Mouse (Mus musculus): Measurements from ENCODE around the gene Pdzd2. TPM values are rescaled to one million over a fixed set of nuclear protein-coding genes. Genes with fewer than 3 reads are reported as not detected.

Gene Pdzd2
- total RNA-seq, 1 experiment from 2014 or later, result 14.4 TPM

DNA sequence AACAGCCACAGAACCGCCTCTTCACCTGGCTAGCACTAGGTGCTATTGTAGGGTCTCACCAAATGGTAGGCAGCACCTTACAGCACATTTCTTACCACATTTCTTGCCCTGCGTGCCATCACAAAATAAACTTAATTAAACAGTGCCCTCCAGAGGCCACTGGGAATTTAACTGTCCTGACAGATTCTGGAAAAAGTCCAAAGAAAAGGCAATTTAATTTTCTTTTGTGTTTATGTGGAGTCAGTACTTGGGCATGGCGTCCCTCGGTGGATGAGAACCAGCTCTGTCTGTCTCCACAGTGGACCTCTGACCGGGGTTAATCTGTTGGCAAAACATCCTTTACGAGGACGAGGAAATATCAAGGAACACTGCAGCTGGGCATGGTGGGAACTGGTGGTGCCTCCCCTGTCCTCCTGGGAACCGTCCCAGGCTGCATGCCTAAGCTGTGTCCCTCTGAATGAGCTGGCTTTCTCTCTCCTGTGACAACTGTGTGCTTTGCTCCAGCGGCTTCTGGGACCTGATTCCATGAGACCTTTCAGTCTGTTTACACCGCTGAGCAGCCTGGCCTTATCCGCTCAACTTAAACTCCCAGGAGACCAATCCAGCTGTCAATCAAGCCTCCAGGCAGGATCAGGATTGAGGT, 162.5 kb downstream of the Pdzd2 start:
- no peak for DNase-seq

DNA sequence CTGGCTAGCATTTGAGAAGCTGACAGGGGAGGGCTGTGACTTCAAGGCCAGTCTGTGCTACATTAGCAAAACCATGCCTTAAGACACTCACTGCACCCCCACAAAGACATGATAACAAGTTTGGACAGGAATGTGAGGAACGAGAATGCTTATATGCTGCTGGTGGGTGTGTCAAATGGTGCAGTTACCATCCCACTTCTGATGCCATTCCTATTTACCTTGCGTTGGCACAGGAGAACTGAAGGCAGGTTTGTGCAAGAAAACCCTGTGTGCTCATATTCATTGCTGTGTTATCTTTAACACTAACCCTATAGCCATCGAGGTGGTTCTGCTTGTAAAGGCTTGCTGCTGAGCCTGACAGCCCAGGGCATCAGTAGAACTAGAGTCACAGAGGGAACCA, 166.1 kb downstream of the Pdzd2 start:
- DNase-seq, result no peak

GRCm38 (mm10) chr15:12571168-12571567, 168.6 kb downstream of the Pdzd2 start:
- DNase-seq, result no peak

GRCm38 (mm10) chr15:12566637-12567440, 172.9 kb downstream of the Pdzd2 start:
- DNase-seq, result no peak

- DNase-seq, result no peak
Measured at GRCm38 (mm10) chr15:12565281-12565680, 174.4 kb downstream of the Pdzd2 start.

- DNase-seq, result no peak
Measured at GRCm38 (mm10) chr15:12560505-12560904, 179.2 kb downstream of the Pdzd2 start.

DNA sequence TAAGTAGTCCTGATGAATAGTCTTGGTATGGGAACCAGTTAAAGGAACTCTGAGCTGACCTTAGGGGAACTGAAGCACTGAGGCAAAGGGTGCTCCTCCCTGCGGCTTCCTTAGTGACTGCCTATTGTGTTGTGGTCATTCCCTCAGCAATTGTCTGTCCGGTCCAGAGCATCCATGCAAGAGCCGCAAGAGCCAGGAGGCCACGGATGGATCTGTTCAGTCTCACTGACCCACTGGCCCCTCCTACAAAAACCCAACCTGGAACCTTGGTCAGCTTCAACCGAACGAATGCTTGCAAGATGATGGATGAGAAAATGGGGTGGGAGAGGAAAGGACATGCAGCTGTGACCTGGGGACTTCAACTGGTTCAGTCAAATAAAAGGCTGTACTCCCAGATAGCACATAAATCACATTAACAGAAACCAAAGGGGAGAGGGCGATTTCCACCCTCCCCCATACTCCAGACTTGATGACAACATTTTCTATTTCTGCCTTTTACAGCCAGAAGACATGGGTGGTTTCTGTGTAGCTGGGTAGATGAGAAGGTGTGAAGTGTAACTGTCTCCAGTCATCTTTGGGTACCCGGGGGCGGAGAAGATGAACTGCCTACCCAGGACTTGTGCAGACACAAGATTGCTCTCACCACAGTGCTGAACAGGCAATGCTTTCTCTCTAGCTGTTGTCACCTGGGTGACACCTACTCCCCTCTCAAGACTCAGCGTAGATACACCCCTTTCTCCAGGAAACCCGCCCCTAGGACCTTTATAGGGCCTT, 181.9 kb downstream of the Pdzd2 start:
- DNase-seq, result no peak

DNA sequence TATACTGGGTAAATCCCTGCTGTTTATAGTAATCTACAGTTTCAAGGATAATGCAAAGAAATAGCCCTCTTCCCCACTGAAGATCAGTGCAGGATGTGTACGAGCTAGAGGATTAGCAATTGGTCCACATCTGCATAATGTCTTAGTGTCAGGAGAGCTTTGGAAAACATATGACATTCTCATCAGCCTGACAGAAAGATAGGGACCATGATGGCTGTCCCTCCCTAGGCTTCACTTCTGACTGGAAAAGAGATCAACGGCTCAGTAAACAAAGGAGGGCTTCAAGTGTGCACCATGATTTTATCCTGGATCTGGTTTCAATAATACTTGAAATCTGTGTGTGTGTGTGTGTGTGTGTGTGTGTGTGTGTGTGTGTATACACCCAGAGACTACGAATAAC, 186.5 kb downstream of the Pdzd2 start:
- DNase-seq, result no peak

DNA sequence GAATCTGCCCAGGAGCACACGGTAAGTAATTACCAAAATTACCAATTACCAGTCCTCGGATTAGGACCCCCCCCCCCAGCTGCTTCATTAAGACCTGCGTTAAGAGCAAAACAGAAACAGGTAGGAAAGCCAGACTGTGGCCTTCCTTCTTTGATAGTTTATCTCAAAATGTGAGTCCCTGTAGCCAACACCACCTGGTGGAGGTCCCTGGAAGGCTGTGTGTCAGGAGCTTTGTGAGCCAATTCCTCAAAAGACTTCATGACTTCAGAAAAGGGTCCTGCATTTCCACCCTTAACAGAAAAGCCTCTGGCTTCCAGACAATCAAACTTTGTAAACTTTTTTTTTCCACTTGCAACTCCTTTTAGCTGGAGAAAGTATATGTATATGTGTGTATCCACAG, 188.8 kb downstream of the Pdzd2 start:
- DNase-seq, result no peak

- no peak for DNase-seq
Measured at GRCm38 (mm10) chr15:12550376-12550775, 189.3 kb downstream of the Pdzd2 start.

DNA sequence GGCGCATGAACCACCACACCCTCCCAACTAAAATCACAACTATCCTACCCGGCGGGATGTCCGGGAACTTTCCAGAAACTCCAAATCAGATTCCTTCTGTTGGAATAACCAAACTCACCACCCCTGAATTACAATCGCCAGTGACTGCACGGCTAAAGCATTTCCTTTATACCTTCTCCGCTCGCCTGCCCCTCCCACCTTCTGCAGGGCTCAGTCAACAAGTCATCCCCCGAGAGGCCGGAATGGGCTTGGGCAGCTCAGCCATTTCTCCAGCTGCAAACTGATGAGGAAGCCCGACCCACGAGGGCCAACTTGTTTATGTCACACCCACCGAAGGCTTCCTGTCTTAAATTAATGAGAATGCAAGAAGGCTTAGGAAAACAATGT, 189.8 kb downstream of the Pdzd2 start:
- DNase-seq, result peak; percentile 30

DNA sequence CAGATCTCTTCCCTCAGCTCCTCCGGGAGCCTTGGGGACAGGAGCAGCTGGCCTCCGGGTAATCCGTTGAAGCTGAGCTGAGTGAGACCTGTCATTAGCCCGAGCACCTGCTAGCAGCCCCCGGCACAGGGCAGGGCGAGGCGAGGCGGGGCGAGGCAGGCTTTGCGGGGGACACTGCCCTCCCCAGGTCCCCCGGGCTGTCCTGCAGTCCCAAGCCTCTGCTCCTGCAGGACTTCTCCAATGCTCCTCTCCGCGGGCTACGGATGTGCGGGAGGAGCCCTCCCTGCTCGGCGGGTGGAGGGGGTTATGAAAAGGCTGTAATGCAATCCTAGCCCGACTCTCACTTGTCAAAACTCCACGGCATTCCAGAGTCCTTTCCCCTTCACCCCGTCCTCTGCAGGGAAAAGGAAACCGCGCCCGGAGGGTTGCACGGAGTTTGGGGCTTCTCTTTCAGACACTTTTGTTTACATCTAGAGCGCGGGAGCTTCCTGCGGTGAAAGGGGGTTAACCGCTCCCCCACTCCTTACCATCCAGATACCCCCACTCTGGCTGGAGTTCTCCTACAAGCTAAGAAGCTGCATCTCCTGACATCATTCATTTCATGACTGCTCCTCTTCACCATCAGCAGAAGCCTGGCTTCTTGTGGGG, 190.3 kb downstream of the Pdzd2 start:
- peak; percentile 24 for DNase-seq

DNA sequence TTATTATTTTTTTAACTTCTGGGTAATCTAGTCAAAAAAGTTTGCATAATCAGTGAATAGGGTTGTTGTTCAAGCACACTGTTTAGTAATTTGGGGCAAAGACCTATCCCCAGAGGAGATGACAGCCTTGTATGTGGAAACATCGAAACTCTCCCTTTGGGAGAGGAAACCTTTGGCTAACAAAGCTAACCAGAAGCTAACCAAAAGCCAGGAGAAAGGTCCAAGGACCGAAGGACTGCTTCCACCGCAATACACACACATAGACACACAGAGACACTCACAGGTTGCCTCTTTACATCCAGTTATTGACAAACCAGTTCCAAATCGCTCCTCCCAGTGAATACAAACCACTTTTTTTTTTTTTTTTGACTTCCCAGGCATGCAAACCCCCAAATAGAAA, 191.0 kb downstream of the Pdzd2 start:
- no peak for DNase-seq

- no peak for DNase-seq
Measured at GRCm38 (mm10) chr15:12547640-12548405, 191.9 kb downstream of the Pdzd2 start.

- no peak for DNase-seq
Measured at GRCm38 (mm10) chr15:12546781-12547180, 192.9 kb downstream of the Pdzd2 start.

DNA sequence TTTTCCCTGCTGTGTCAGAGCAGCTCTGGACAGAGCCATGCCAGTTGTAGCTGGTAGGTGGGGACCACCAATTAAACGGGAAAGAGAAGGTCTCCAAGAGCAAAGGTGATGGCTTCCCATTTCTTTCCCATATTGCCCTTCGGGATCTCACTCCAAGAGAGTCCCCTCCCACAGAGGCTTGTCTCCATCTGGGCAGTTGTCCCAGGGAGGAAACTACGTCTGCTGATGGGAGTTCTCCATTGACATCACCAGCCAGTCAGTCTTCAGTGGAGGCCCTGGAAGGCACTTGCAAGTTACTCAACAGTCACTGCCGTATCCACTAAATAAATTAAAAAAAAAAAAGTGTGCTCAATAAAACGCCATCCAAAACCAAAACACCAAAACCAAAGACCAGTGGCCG, 194.1 kb downstream of the Pdzd2 start:
- no peak for DNase-seq

- DNase-seq, result no peak
Measured at GRCm38 (mm10) chr15:12545220-12545619, 194.5 kb downstream of the Pdzd2 start.

- DNase-seq, result no peak
Measured at GRCm38 (mm10) chr15:12543686-12544325, 195.9 kb downstream of the Pdzd2 start.

DNA sequence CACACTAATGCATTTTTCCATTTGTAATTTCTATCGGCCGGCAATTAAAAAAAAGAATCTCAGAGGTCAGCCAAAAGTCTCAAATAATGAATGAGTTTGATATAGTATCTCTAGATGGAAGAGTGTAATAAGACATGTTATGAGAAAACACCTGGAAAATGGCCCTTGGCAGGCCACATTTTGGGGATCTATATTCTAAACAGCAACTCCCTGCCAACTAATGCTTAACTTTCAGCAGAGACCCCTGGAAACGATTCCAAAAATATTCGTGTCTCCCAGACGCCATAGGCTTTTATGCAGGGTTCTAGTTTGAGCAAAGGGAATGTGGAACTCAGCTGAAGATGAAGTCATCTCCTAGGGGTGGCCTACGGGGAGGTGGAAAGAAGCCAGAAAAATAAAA, 197.4 kb downstream of the Pdzd2 start:
- DNase-seq, result no peak

DNA sequence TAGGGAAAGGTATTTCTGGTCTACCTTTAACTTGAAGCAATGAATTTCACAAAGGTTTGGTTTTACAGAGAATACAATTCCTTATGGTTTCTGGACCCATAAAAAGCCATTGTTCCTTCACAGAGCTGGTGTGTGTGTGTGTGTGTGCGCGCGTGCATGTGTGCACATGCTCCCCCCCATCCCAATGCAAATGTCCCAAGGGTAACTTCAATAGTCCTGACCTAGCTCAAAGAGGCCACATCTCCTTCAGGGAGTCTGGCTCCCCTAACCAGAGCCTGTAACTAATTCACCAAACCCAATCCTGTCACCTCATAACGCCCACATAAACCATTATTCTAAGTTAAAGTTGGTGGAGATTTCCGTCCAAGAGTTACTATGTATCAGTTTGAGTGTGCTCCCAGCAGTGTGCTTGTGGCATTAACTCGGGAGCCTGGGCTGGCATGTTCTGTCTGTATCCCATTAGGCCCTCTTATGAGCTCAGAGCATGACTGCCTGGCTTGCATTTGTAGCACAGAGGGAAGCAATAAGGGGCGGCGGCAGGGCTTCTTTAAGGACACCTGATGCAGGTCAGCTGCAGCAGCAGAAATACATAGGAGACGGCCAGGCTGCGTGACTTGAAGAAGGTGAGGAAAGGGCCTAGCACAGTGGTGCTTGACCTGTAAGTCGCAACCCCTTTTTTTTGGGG, 200.0 kb downstream of the Pdzd2 start:
- DNase-seq, result no peak

- no peak for DNase-seq
Measured at GRCm38 (mm10) chr15:12533254-12533653, 206.5 kb downstream of the Pdzd2 start.

Data from adrenal gland, postnatal 25 days (tissue).